Mouse (Mus musculus) embryonic stem cell, embryonic (primary cell): ENCODE data around the gene Usp51.
"Not testable (repeated sequence)": the region's sequence is repeated elsewhere in the genome, so short reads cannot be mapped to it uniquely, and the experiment has no call there.

Experiments
- CTCF ChIA-PET, 4 experiments: fragments of 300-600 bp in 2 of 4; fragments of 350-600 bp in 2 of 4; sonication (Branson Sonifier 250); formaldehyde crosslinking; loops; one replicate each; lab custom pipeline; 2022; ENCODE audit warnings: inconsistent platforms in 2 of 4; lab: Charles Lee
- POLR2A ChIA-PET, 4 experiments: fragments of 300-600 bp in 2 of 4; fragments of 350-600 bp in 2 of 4; sonication (Branson Sonifier 250); formaldehyde crosslinking; loops; one replicate each; lab custom pipeline; 2022; ENCODE audit warnings: antibody characterized with exemption in 4 of 4, inconsistent platforms in 1 of 4; lab: Charles Lee

Usp51 gene

GRCm38 (mm10) chrX:153006387-153006841, at the start of gene Usp51:
Gene Usp51 (plus strand): TSS chrX:153006469.
- POLR2A ChIA-PET = interaction anchor here in 2 of 4 experiments (1.6 to 1.8 kb wide), 2 partner anchors 31 kb away, joined by 6 to 9 read pairs; partner anchors contain the start of gene Mageh1 (in 2 of the 2)
- CTCF ChIA-PET = no interaction called here

- CTCF ChIA-PET = no interaction called here
- POLR2A ChIA-PET = no interaction called here
Measured at GRCm38 (mm10) chrX:152969606-152970005, 36.7 kb upstream of the Usp51 start.

GRCm38 (mm10) chrX:152973476-152974203, 32.6 kb upstream of the Usp51 start:
- POLR2A ChIA-PET = interaction anchor here in 1 of 4 experiments (0.7 to 1.8 kb wide), 2 partner anchors 63 to 305 kb away, joined by 5 to 9 read pairs; partner anchors contain the start of gene Mageh1
- CTCF ChIA-PET = not testable (repeated sequence)

- ChIA-PET CTCF (no interaction called here), POLR2A (interaction anchor here in 1 of 4 experiments (0.7 to 1.8 kb wide), 4 partner anchors 12 to 304 kb away, joined by 3 to 9 read pairs (median 4); partner anchors contain the start of gene Mageh1)
Measured at GRCm38 (mm10) chrX:152974204-152974661, 32.0 kb upstream of the Usp51 start.

- ChIA-PET CTCF (no interaction called here), POLR2A (no interaction called here)
Measured at GRCm38 (mm10) chrX:152976538-152976937, 29.7 kb upstream of the Usp51 start.

- ChIA-PET CTCF (no interaction called here), POLR2A (no interaction called here)
Measured at GRCm38 (mm10) chrX:152985009-152985408, 21.3 kb upstream of the Usp51 start.

- CTCF ChIA-PET, POLR2A ChIA-PET: not testable (repeated sequence)
Measured at GRCm38 (mm10) chrX:152989852-152990251, 16.4 kb upstream of the Usp51 start.

- CTCF ChIA-PET, POLR2A ChIA-PET: not testable (repeated sequence)
Measured at GRCm38 (mm10) chrX:152996105-152996504, 10.2 kb upstream of the Usp51 start.

GRCm38 (mm10) chrX:153007021-153007684, 884 bp downstream of the Usp51 start:
- CTCF ChIA-PET = interaction anchor here in 2 of 4 experiments (0.5 to 1.3 kb wide), 2 partner anchors 30 to 255 kb away, joined by 3 to 4 read pairs; partner anchors contain the start of gene Mageh1 (in 1 of the 2)
- POLR2A ChIA-PET = interaction anchor here in 2 of 4 experiments (0.6 to 1.8 kb wide), 9 partner anchors 30 to 360 kb away, joined by 3 to 9 read pairs (median 4); partner anchors contain the start of genes Mageh1 (in 2 of the 2) and Foxr2 (in 1 of the 2)

- POLR2A ChIA-PET = interaction anchor here in 2 of 4 experiments (0.6 to 1.8 kb wide), 9 partner anchors 29 to 361 kb away, joined by 3 to 9 read pairs (median 4); partner anchors contain the start of genes Mageh1 (in 2 of the 2) and Foxr2 (in 1 of the 2)
- CTCF ChIA-PET = interaction anchor here in 1 of 4 experiments (1.3 kb wide), 1 partner anchor 30 kb away, joined by 4 read pairs; the partner anchor contains the start of gene Mageh1
Measured at GRCm38 (mm10) chrX:153007685-153008047, 1.4 kb downstream of the Usp51 start.

- CTCF ChIA-PET = not testable (repeated sequence)
Measured at GRCm38 (mm10) chrX:153025255-153025654, 19.0 kb downstream of the Usp51 start.

GRCm38 (mm10) chrX:153025709-153026108, 19.4 kb downstream of the Usp51 start:
- POLR2A ChIA-PET, CTCF ChIA-PET: not testable (repeated sequence)

More at GRCm38 (mm10) chrX:153025255-153025654, 19.0 kb downstream of the Usp51 start:
- POLR2A ChIA-PET = not testable (repeated sequence)

- CTCF ChIA-PET, POLR2A ChIA-PET: not testable (repeated sequence)
Measured at GRCm38 (mm10) chrX:153031547-153031946, 25.3 kb downstream of the Usp51 start.

- ChIA-PET POLR2A (interaction anchor here in 3 of 4 experiments (0.5 to 2.4 kb wide), 12 partner anchors 26 to 1516 kb away, joined by 3 to 9 read pairs (median 3); partner anchors contain the start of genes Foxr2 (in 1 of the 3), Klf8 (in 1 of the 3) and Usp51 (in 1 of the 3)), CTCF (interaction anchor here in 1 of 4 experiments (1.2 kb wide), 1 partner anchor 30 kb away, joined by 4 read pairs; no protein-coding TSS in a partner anchor)
Measured at GRCm38 (mm10) chrX:153037087-153037971, 31.1 kb downstream of the Usp51 start, which contains the start of gene Mageh1. Gene Mageh1 (minus strand): TSS chrX:153037575.

GRCm38 (mm10) chrX:153037972-153038744, 31.9 kb downstream of the Usp51 start:
- ChIA-PET POLR2A (interaction anchor here in 2 of 4 experiments (1.0 to 2.4 kb wide), 6 partner anchors 27 to 200 kb away, joined by 3 to 9 read pairs (median 6); partner anchors contain the start of genes Foxr2 (in 1 of the 2), Klf8 (in 1 of the 2) and Usp51 (in 1 of the 2)), CTCF (interaction anchor here in 1 of 4 experiments (1.2 kb wide), 1 partner anchor 31 kb away, joined by 4 read pairs; no protein-coding TSS in a partner anchor)
